Mouse (Mus musculus) myocyte (in vitro differentiated cells): ENCODE data around the gene Klhdc3. TPM values are rescaled to one million over a fixed set of nuclear protein-coding genes. Genes with fewer than 3 reads are reported as not detected.

Experiments
- H3K27me3 ChIP-seq: one replicate; pipeline ENCODE4 v1.6.1; 2011; ENCODE audit not compliant: control insufficient read depth, insufficient read depth, insufficient read length
- H3K36me3 ChIP-seq: one replicate; pipeline ENCODE4 v1.6.1; 2011; ENCODE audit not compliant: control insufficient read depth, insufficient read depth
- H3K4me2 ChIP-seq: one replicate; pipeline ENCODE4 v1.6.1; 2011; ENCODE audit warnings: low read depth, control low read depth
- H3K4me3 ChIP-seq: one replicate; pipeline ENCODE4 v1.5.1; 2011; ENCODE audit warnings: mild to moderate bottlenecking, control low read depth, moderate library complexity
- H3K79me2 ChIP-seq: one replicate; pipeline ENCODE4 v1.6.1; 2011; ENCODE audit not compliant: control insufficient read depth, insufficient read depth
- H3ac ChIP-seq: one replicate; pipeline ENCODE4 v1.6.1; 2011; ENCODE audit not compliant: control insufficient read depth, insufficient read length
- CEBPB ChIP-seq: IDR thresholded peaks from 2 replicates; pipeline ENCODE4 v1.6.1; 2011; ENCODE audit warnings: mild to moderate bottlenecking, moderate library complexity; ENCODE audit not compliant: poor library complexity, insufficient read depth, severe bottlenecking
- E2F4 ChIP-seq: IDR thresholded peaks from one replicate; pipeline ENCODE4 v1.6.1; 2011; ENCODE audit warnings: mild to moderate bottlenecking, control low read depth, moderate library complexity; ENCODE audit not compliant: insufficient read depth
- MAX ChIP-seq: IDR thresholded peaks from one replicate; pipeline ENCODE4 v1.6.1; 2011; ENCODE audit warnings: low read depth, mild to moderate bottlenecking, control low read depth
- MYOD1 ChIP-seq, 3 experiments: IDR thresholded peaks; one replicate each; pipeline ENCODE4 v1.6.1; 2011; ENCODE audit warnings: control low read depth in 2 of 3, low read depth in 2 of 3, mild to moderate bottlenecking in 2 of 3, moderate library complexity in 1 of 3; ENCODE audit not compliant: insufficient read length in 2 of 3, control insufficient read depth in 1 of 3
- MYOG ChIP-seq, 3 experiments: IDR thresholded peaks; one replicate each; pipeline ENCODE4 v1.6.1; 2011; ENCODE audit warnings: control low read depth in 2 of 3, low read depth in 2 of 3, mild to moderate bottlenecking in 2 of 3; ENCODE audit not compliant: insufficient read length in 2 of 3, control insufficient read depth in 1 of 3, insufficient read depth in 1 of 3
- POLR2A ChIP-seq: IDR thresholded peaks from one replicate; pipeline ENCODE4 v1.6.1; 2011; ENCODE audit warnings: low read depth, mild to moderate bottlenecking, control low read depth, moderate library complexity; ENCODE audit not compliant: insufficient read length
- POLR2AphosphoS2 ChIP-seq: IDR thresholded peaks from one replicate; pipeline ENCODE4 v1.6.1; 2011; ENCODE audit warnings: low read depth, control low read depth; ENCODE audit not compliant: insufficient read length
- REST ChIP-seq: IDR thresholded peaks from one replicate; pipeline ENCODE4 v1.6.1; 2011; ENCODE audit warnings: mild to moderate bottlenecking, control low read depth, moderate library complexity; ENCODE audit not compliant: insufficient read depth, insufficient read length
- SRF ChIP-seq: IDR thresholded peaks from one replicate; pipeline ENCODE4 v1.6.1; 2011; ENCODE audit warnings: low read depth; ENCODE audit not compliant: control insufficient read depth, insufficient read length
- TCF12 ChIP-seq: IDR thresholded peaks from one replicate; pipeline ENCODE4 v1.6.1; 2011; ENCODE audit warnings: mild to moderate bottlenecking, control low read depth; ENCODE audit not compliant: poor library complexity, insufficient read depth, severe bottlenecking
- TCF3 ChIP-seq: IDR thresholded peaks from one replicate; pipeline ENCODE4 v1.6.1; 2011; ENCODE audit warnings: low read depth, control low read depth; ENCODE audit not compliant: insufficient read length
- USF1 ChIP-seq: IDR thresholded peaks from one replicate; pipeline ENCODE4 v1.6.1; 2011; ENCODE audit warnings: low read depth, mild to moderate bottlenecking, control low read depth, moderate library complexity
- polyA plus RNA-seq: library from polyadenylated mRNA; unstranded; fragments of >200 nt; fragmentation: generic; extraction: Trizol; gene quantifications from one replicate; pipeline ENCODE4 v1.2.1, GENCODE M21; 2012; ENCODE audit warnings: missing spikeins

The Klhdc3 gene
- polyA plus RNA-seq, 1 experiment: 128 TPM

DNA sequence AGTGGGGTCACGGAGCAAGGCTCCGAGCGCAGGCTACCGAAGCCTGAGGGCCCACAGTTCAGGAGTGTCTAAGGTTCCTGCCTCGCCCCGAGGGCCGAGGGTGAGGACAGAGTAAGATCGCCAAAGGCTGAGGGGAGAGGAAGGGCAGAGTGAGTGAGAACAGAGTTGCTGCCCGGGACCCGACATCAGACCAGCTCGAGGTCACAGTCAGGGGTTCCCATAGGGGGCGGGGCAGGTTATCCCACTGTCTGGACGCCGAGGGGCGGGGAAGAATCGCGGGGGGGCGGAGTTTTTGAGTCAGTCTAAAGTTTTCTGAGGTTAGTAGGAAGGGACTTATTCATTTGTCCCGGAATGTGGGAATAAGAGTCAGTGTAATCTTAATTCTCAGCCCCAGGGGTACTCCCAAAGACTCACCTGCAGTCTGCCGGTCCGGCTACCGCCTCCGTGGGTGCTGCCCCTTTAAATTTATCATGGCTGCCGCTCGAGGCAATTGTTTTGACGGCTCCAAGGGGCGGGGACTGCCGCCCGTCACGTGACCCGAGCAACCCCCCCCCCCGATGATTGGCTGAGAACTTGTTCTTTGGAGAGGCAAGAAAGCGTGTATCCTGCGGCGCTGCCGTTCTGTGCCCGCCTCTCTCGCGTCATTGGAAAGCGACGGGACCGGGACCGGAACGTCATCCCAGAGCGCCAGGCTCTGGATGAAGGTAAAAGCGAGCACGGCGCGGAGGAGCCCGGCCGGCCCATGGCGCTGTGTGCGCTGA, 35.0 kb downstream of the Klhdc3 start, which contains the start of the genes Klc4 and Mrpl2:
Gene Klc4, minus strand, starts transcription at position 462 of the 761 bp plus-strand sequence.
Gene Mrpl2, plus strand, starts transcription at position 669 of the 761 bp plus-strand sequence.
- H3K4me2 ChIP-seq: peak within 1 kb of the TSS; percentile 98
- peak within 1 kb of the TSS; percentile 78 for H3K4me3 ChIP-seq
- H3ac ChIP-seq: peak within 1 kb of the TSS; percentile 20
- H3K27me3 ChIP-seq: no peaks in the 10 kb centered on the region
- no peak for TF ChIP-seq MAX
- TF ChIP-seq TCF3: no peak
- peak; percentile 89 for TF ChIP-seq SRF
- no peak for TF ChIP-seq TCF12
- no peak for TF ChIP-seq CEBPB
- TF ChIP-seq USF1: peak; percentile 83
- TF ChIP-seq MYOD1 (IDR thresholded peaks at IDR 0.05; ENCODE audit: control insufficient read depth in 1 of 3, insufficient read length in 2 of 3, low read depth in 2 of 3): no peak
- no peak for TF ChIP-seq REST
- TF ChIP-seq POLR2AphosphoS2: peak; percentile 96
- TF ChIP-seq E2F4: peak; percentile 32
- peak; percentile 96 for TF ChIP-seq POLR2A
- peak in 1 of 3 experiments; percentile 18 for TF ChIP-seq MYOG (IDR thresholded peaks at IDR 0.05; ENCODE audit: control insufficient read depth in 1 of 3, insufficient read depth in 1 of 3, insufficient read length in 2 of 3, low read depth in 2 of 3)
- H3K79me2 ChIP-seq: peaks cover 12% of the 10 kb centered on the region
- peaks cover 8% of the 10 kb centered on the region for H3K36me3 ChIP-seq

GRCm38 (mm10) chr17:46644916-46645475, 35.7 kb downstream of the Klhdc3 start:
- Histone ChIP-seq H3K27me3 (no peaks in the 10 kb centered on the region), H3ac (peak overlapping the region; percentile 20), H3K4me3 (peak overlapping the region; percentile 78), H3K79me2 (peaks cover 12% of the 10 kb centered on the region), H3K4me2 (peak overlapping the region; percentile 98), H3K36me3 (peaks cover 9% of the 10 kb centered on the region)
- no peak for TF ChIP-seq MYOG (IDR thresholded peaks at IDR 0.05; ENCODE audit: control insufficient read depth in 1 of 3, insufficient read depth in 1 of 3, insufficient read length in 2 of 3, low read depth in 2 of 3)
- TF ChIP-seq USF1: no peak
- no peak for TF ChIP-seq MAX
- no peak for TF ChIP-seq MYOD1 (IDR thresholded peaks at IDR 0.05; ENCODE audit: control insufficient read depth in 1 of 3, insufficient read length in 2 of 3, low read depth in 2 of 3)
- no peak for TF ChIP-seq E2F4
- no peak for TF ChIP-seq TCF12
- TF ChIP-seq POLR2A: no peak
- no peak for TF ChIP-seq CEBPB
- TF ChIP-seq REST: no peak
- no peak for TF ChIP-seq SRF
- no peak for TF ChIP-seq POLR2AphosphoS2
- TF ChIP-seq TCF3: no peak

- peaks cover 12% of the 10 kb centered on the region for H3K79me2 ChIP-seq
- H3K4me2 ChIP-seq: peak overlapping the region; percentile 98
- peaks cover 9% of the 10 kb centered on the region for H3K36me3 ChIP-seq
- H3ac ChIP-seq: no peak overlapping the region
- peak overlapping the region; percentile 78 for H3K4me3 ChIP-seq
- TF ChIP-seq MYOG (IDR thresholded peaks at IDR 0.05; ENCODE audit: control insufficient read depth in 1 of 3, insufficient read depth in 1 of 3, insufficient read length in 2 of 3, low read depth in 2 of 3) (no peak), TCF12 (no peak), TCF3 (no peak), REST (no peak), SRF (no peak), USF1 (no peak), POLR2A (no peak), MAX (no peak), CEBPB (no peak), POLR2AphosphoS2 (no peak), E2F4 (no peak), MYOD1 (IDR thresholded peaks at IDR 0.05; ENCODE audit: control insufficient read depth in 1 of 3, insufficient read length in 2 of 3, low read depth in 2 of 3) (no peak)
- no peaks in the 10 kb centered on the region for H3K27me3 ChIP-seq
Observed at GRCm38 (mm10) chr17:46644152-46644805, 36.4 kb downstream of the Klhdc3 start.

GRCm38 (mm10) chr17:46642060-46642459, 38.7 kb downstream of the Klhdc3 start:
- Histone ChIP-seq H3K4me2 (no peak overlapping the region), H3K27me3 (no peaks in the 10 kb centered on the region), H3K79me2 (peaks cover 8% of the 10 kb centered on the region), H3K4me3 (no peak overlapping the region), H3ac (no peak overlapping the region), H3K36me3 (peaks cover 4% of the 10 kb centered on the region)
- TF ChIP-seq CEBPB: no peak
